Mouse (Mus musculus) liver, embryonic 11.5 days (tissue): Measurements from ENCODE around the gene Zfp112. TPM values are rescaled to one million over a fixed set of nuclear protein-coding genes. Genes with fewer than 3 reads are reported as not detected.
A peak's percentile ranks its signal among the peaks of the same experiment; 100 is the strongest.

Experiments used
- ATAC-seq: fragments of 200-750 bp; cut with Nextera tagmentation; replicated peaks from 2 replicates; pipeline ENCODE4 v1.8.0; 2017; ENCODE audit warnings: moderate number of reproducible peaks, mild to moderate bottlenecking, moderate TSS enrichment, moderate library complexity; ENCODE audit not compliant: low FRiP score
- DNase-seq: peaks from one replicate; pipeline ENCODE4 v3.0.0-alpha.2; 2017; ENCODE audit warnings: low spot score
- H3K27ac ChIP-seq: fragments of 300-500 bp; sonication (generic); 2 replicates; pipeline ENCODE4 v1.5.1; 2014; ENCODE audit warnings: mild to moderate bottlenecking, low read depth, low read length, control low read depth
- H3K27me3 ChIP-seq: fragments of 300-500 bp; sonication (generic); replicated peaks from 2 replicates; pipeline ENCODE4 v1.6.1; 2014; ENCODE audit warnings: low read length, mixed read lengths; ENCODE audit not compliant: control insufficient read depth, insufficient read depth
- H3K36me3 ChIP-seq: fragments of 300-500 bp; sonication (generic); 2 replicates; pipeline ENCODE4 v1.6.1; 2014; ENCODE audit warnings: mild to moderate bottlenecking, low read length, moderate library complexity, mixed read lengths; ENCODE audit not compliant: control insufficient read depth, insufficient read depth
- H3K4me1 ChIP-seq: fragments of 300-500 bp; sonication (generic); replicated peaks from 2 replicates; pipeline ENCODE4 v1.6.1; 2014; ENCODE audit warnings: low read length, mixed read lengths; ENCODE audit not compliant: control insufficient read depth, insufficient read depth
- H3K4me2 ChIP-seq: fragments of 300-500 bp; sonication (generic); 2 replicates; pipeline ENCODE4 v1.6.1; 2014; ENCODE audit warnings: mild to moderate bottlenecking, control low read depth, moderate library complexity
- H3K4me3 ChIP-seq: fragments of 300-500 bp; sonication (generic); 2 replicates; pipeline ENCODE4 v1.5.1; 2014; ENCODE audit warnings: low read depth, low read length, control low read depth
- H3K9ac ChIP-seq: fragments of 300-500 bp; sonication (generic); 2 replicates; pipeline ENCODE4 v1.6.1; 2014; ENCODE audit warnings: low read depth, low read length, control low read depth
- H3K9me3 ChIP-seq: fragments of 300-500 bp; sonication (generic); 2 replicates; pipeline ENCODE4 v1.6.1; 2016; ENCODE audit warnings: low read length, inconsistent platforms, mixed read lengths; ENCODE audit not compliant: control insufficient read depth
- WGBS: fragments of 180-500 bp; shearing (Covaris S2); extraction: QIAGEN DNeasy Blood & Tissue Kit; methylation state at CpG from one replicate; pipeline ENCODE4 v1.1.7; 2014; 5-methylcytosine and 5-hydroxymethylcytosine counted together
- polyA plus RNA-seq: library from polyadenylated mRNA; unstranded; fragments of >200 nt; fragmentation: Nextera tagmentation; extraction: Ambion mirVana; gene quantifications from 2 replicates; pipeline ENCODE4 v1.2.1, GENCODE M21; 2014

Gene Zfp112
- polyA plus RNA-seq, 1 experiment from 2014 or later: 3.5 TPM

- H3K27ac ChIP-seq: no peak overlapping the region
- no peak overlapping the region for H3K4me3 ChIP-seq
- no peaks in the 10 kb centered on the region for H3K4me1 ChIP-seq
- H3K27me3 ChIP-seq: no peaks in the 10 kb centered on the region
- WGBS: 13% methylated on average over 1 of the region's 1 CpGs
- no peak overlapping the region for H3K9ac ChIP-seq
- no peaks in the 10 kb centered on the region for H3K9me3 ChIP-seq
- DNase-seq: no peak
- no peak for ATAC-seq
- H3K4me2 ChIP-seq: no peak overlapping the region
- no peaks in the 10 kb centered on the region for H3K36me3 ChIP-seq
Observed at GRCm38 (mm10) chr7:24153272-24153671, 41.2 kb downstream of the Zfp112 start.

GRCm38 (mm10) chr7:24172191-24172590, 60.1 kb downstream of the Zfp112 start:
- no peak overlapping the region for H3K4me2 ChIP-seq
- no peaks in the 10 kb centered on the region for H3K36me3 ChIP-seq
- DNase-seq: no peak
- no peak for ATAC-seq
- H3K9me3 ChIP-seq: no peaks in the 10 kb centered on the region
- H3K27me3 ChIP-seq: no peaks in the 10 kb centered on the region
- WGBS: 69% methylated on average over 4 of the region's 4 CpGs
- no peak overlapping the region for H3K4me3 ChIP-seq
- H3K9ac ChIP-seq: no peak overlapping the region
- no peaks in the 10 kb centered on the region for H3K4me1 ChIP-seq
- H3K27ac ChIP-seq: no peak overlapping the region

- H3K9me3 ChIP-seq: no peaks in the 10 kb centered on the region
- H3K9ac ChIP-seq: peak within 1 kb of the TSS; percentile 56
- H3K4me3 ChIP-seq: peak within 1 kb of the TSS; percentile 49
- no peaks in the 10 kb centered on the region for H3K36me3 ChIP-seq
- no peaks in the 10 kb centered on the region for H3K4me1 ChIP-seq
- H3K4me2 ChIP-seq: peak within 1 kb of the TSS; percentile 59
- H3K27me3 ChIP-seq: no peaks in the 10 kb centered on the region
- DNase-seq: peak; percentile 80
- H3K27ac ChIP-seq: no peak within 1 kb of the TSS
- 15% methylated on average over 23 of the region's 23 CpGs for WGBS
- ATAC-seq: peak; percentile 83
Observed at GRCm38 (mm10) chr7:24174618-24175336, 62.7 kb downstream of the Zfp112 start, which contains the start of gene Zfp114. Gene Zfp114 (plus strand): TSS chr7:24175060.

- Histone ChIP-seq H3K27me3 (no peaks in the 10 kb centered on the region), H3K27ac (no peak overlapping the region), H3K4me1 (no peaks in the 10 kb centered on the region), H3K4me3 (peak overlapping the region; percentile 49), H3K9me3 (no peaks in the 10 kb centered on the region), H3K4me2 (peak overlapping the region; percentile 59), H3K9ac (peak overlapping the region; percentile 56; the same call in 1 of the 2 replicates), H3K36me3 (no peaks in the 10 kb centered on the region)
- 50% methylated on average over 6 of the region's 6 CpGs for WGBS
- DNase-seq (no peak), ATAC-seq (no peak)
Observed at GRCm38 (mm10) chr7:24175337-24175711, 63.2 kb downstream of the Zfp112 start.

Other genes starting within 250 kb of the Zfp112 start
- not detected in 2 replicates for gene Vmn1r177, start 245.9 kb upstream of the Zfp112 start, polyA plus RNA-seq
- gene Vmn1r178, start 220.3 kb upstream of the Zfp112 start, polyA plus RNA-seq: not detected in 2 replicates
- gene Vmn1r179, start 185.3 kb upstream of the Zfp112 start, polyA plus RNA-seq: not detected in 2 replicates
- not detected in 2 replicates for gene Vmn1r180, start 161.7 kb upstream of the Zfp112 start, polyA plus RNA-seq
- not detected in 2 replicates for gene Vmn1r181, start 137.7 kb upstream of the Zfp112 start, polyA plus RNA-seq
- not detected in 2 replicates for gene V1rd19, start 110.6 kb upstream of the Zfp112 start, polyA plus RNA-seq
- not detected in 2 replicates for gene Vmn1r183, start 59.1 kb upstream of the Zfp112 start, polyA plus RNA-seq
- gene Zfp180, start 30.4 kb upstream of the Zfp112 start, polyA plus RNA-seq: 19.8 and 22.4 TPM in 2 replicates
- gene Zfp235, start 21.9 kb downstream of the Zfp112 start, polyA plus RNA-seq: 10.3 and 10.5 TPM in 2 replicates
- 2.4 and 2.9 TPM in 2 replicates for gene Zfp114, start 62.7 kb downstream of the Zfp112 start, polyA plus RNA-seq
- 5.8 and 6.3 TPM in 2 replicates for gene Zfp111, start 99.1 kb downstream of the Zfp112 start, polyA plus RNA-seq
- gene Zfp109, start 125.2 kb downstream of the Zfp112 start, polyA plus RNA-seq: 3.6 and 4.8 TPM in 2 replicates
- 1.3 and 1.4 TPM in 2 replicates for gene Zfp108, start 142.5 kb downstream of the Zfp112 start, polyA plus RNA-seq
- 3.5 and 3.8 TPM in 2 replicates for gene Zfp93, start 158.1 kb downstream of the Zfp112 start, polyA plus RNA-seq
- gene Zfp61, start 188.9 kb downstream of the Zfp112 start, polyA plus RNA-seq: 10.8 and 13.2 TPM in 2 replicates
- 5.6 and 5.8 TPM in 2 replicates for gene Zfp94, start 204.4 kb downstream of the Zfp112 start, polyA plus RNA-seq
- 0.22 TPM in 1 of 2 replicates, not detected in the other for gene Tescl, start 221.6 kb downstream of the Zfp112 start, polyA plus RNA-seq
- gene Lypd5, start 236.9 kb downstream of the Zfp112 start, polyA plus RNA-seq: not detected in 2 replicates